Mouse (Mus musculus) ES-E14 (cell line): ENCODE data around the gene Gm3149. TPM values are rescaled to one million over a fixed set of nuclear protein-coding genes. Genes with fewer than 3 reads are reported as not detected.
"Not testable (repeated sequence)": the region's sequence is repeated elsewhere in the genome, so short reads cannot be mapped to it uniquely, and the experiment has no call there.

Experiments used
- DNase-seq: peaks from one replicate; pipeline ENCODE4 v3.0.0-alpha.2; 2013; ENCODE audit warnings: low read depth, low spot score
- H3K27ac ChIP-seq: 2 replicates; pipeline ENCODE4 v1.5.1; 2012; ENCODE audit warnings: low read depth, mild to moderate bottlenecking, low read length, moderate library complexity, mixed read lengths; ENCODE audit not compliant: poor library complexity, insufficient read depth, severe bottlenecking
- H3K36me3 ChIP-seq: 2 replicates; pipeline ENCODE4 v1.6.1; 2012; ENCODE audit warnings: mild to moderate bottlenecking, low read length, moderate library complexity, mixed read lengths; ENCODE audit not compliant: control insufficient read depth, poor library complexity, insufficient read depth, severe bottlenecking
- H3K4me1 ChIP-seq, 2 experiments: fragments of 150-350 bp in 1 of 2; sonication (generic) in 1 of 2; 2 replicates each; pipeline ENCODE4 v1.6.1; 2012; ENCODE audit warnings: low read length in 2 of 2, mild to moderate bottlenecking in 1 of 2, mixed read lengths in 1 of 2; ENCODE audit not compliant: control insufficient read depth in 2 of 2, insufficient read depth in 2 of 2, poor library complexity in 1 of 2
- H3K4me3 ChIP-seq, 2 experiments: fragments of 150-350 bp in 1 of 2; sonication (generic) in 1 of 2; 2 replicates each; pipeline ENCODE4 v1.5.1; 2012; ENCODE audit warnings: low read length in 2 of 2, low read depth in 1 of 2, mild to moderate bottlenecking in 1 of 2, mixed read lengths in 1 of 2; ENCODE audit not compliant: insufficient read depth in 1 of 2, poor library complexity in 1 of 2, severe bottlenecking in 1 of 2
- H3K9ac ChIP-seq: 2 replicates; pipeline ENCODE4 v1.6.1; 2012; ENCODE audit warnings: low read depth, mild to moderate bottlenecking, low read length, mixed read lengths; ENCODE audit not compliant: poor library complexity, insufficient read depth, severe bottlenecking
- H3K9me3 ChIP-seq: fragments of 150-350 bp; sonication (generic); 2 replicates; pipeline ENCODE4 v1.6.1; 2012; ENCODE audit warnings: low read depth, mild to moderate bottlenecking, low read length; ENCODE audit not compliant: control insufficient read depth, insufficient read depth
- in situ Hi-C, 2 experiments: fragments of 600-800 bp; cut with MboI; formaldehyde crosslinking; loops; one replicate each; pipeline ENCODE4 v1.15.1; 2025; ENCODE audit warnings: low sequenced_read_pairs in 2 of 2, inconsistent platforms in 1 of 2; ENCODE audit not compliant: unreplicated experiment in 2 of 2
- total RNA-seq: library from RNA; depleted of rRNA; stranded (reverse); fragments of 300-350 nt; gene quantifications from 2 replicates; pipeline ENCODE4 v1.2.3, GENCODE M21; 2012; rRNA removed

Gene Gm3149
- total RNA-seq: 0.54 and 0.85 TPM in 2 replicates

- H3K9ac ChIP-seq, H3K27ac ChIP-seq, in situ Hi-C loops, DNase-seq, H3K4me3 ChIP-seq, H3K9me3 ChIP-seq, H3K4me1 ChIP-seq, H3K36me3 ChIP-seq: not testable (repeated sequence)
Observed at GRCm38 (mm10) chr14:4316983-4317382, at the start of gene Gm3149. TSS of gene Gm3149 (plus strand) at chr14:4317283.

- H3K27ac ChIP-seq, DNase-seq, H3K9me3 ChIP-seq, H3K9ac ChIP-seq, H3K4me1 ChIP-seq, H3K36me3 ChIP-seq, in situ Hi-C loops, H3K4me3 ChIP-seq: not testable (repeated sequence)
Observed at GRCm38 (mm10) chr14:4269238-4269950, 47.7 kb upstream of the Gm3149 start.

- DNase-seq, H3K9me3 ChIP-seq, H3K4me1 ChIP-seq, H3K4me3 ChIP-seq, H3K27ac ChIP-seq, H3K36me3 ChIP-seq, in situ Hi-C loops, H3K9ac ChIP-seq: not testable (repeated sequence)
Observed at GRCm38 (mm10) chr14:4279828-4280227, 37.3 kb upstream of the Gm3149 start.

- H3K27ac ChIP-seq, H3K9me3 ChIP-seq, H3K36me3 ChIP-seq, DNase-seq, H3K9ac ChIP-seq, in situ Hi-C loops, H3K4me1 ChIP-seq: not testable (repeated sequence)
- peak within 1 kb of the TSS in 1 of 2 experiments; percentile 46; a peak in 2 of 4 replicates for H3K4me3 ChIP-seq
Observed at GRCm38 (mm10) chr14:4334476-4335080, 17.5 kb downstream of the Gm3149 start, which contains the start of gene 2610042L04Rik. TSS of gene 2610042L04Rik (plus strand) at chr14:4334763.

- in situ Hi-C loops, H3K9ac ChIP-seq, H3K4me3 ChIP-seq, H3K4me1 ChIP-seq, H3K9me3 ChIP-seq, DNase-seq, H3K27ac ChIP-seq, H3K36me3 ChIP-seq: not testable (repeated sequence)
Observed at GRCm38 (mm10) chr14:4335506-4335905, 18.4 kb downstream of the Gm3149 start.

- H3K4me3 ChIP-seq, H3K36me3 ChIP-seq, in situ Hi-C loops, H3K4me1 ChIP-seq, H3K9me3 ChIP-seq, H3K9ac ChIP-seq, DNase-seq, H3K27ac ChIP-seq: not testable (repeated sequence)
Observed at GRCm38 (mm10) chr14:4368991-4369390, 51.9 kb downstream of the Gm3149 start.

- H3K4me3 ChIP-seq, in situ Hi-C loops, H3K4me1 ChIP-seq, H3K9me3 ChIP-seq, H3K36me3 ChIP-seq, H3K27ac ChIP-seq, DNase-seq, H3K9ac ChIP-seq: not testable (repeated sequence)
Observed at GRCm38 (mm10) chr14:4369691-4370090, 52.6 kb downstream of the Gm3149 start.
